Mouse (Mus musculus) left cerebral cortex, postnatal 10 days (tissue): Measurements from ENCODE around the gene Olfr424. TPM values are rescaled to one million over a fixed set of nuclear protein-coding genes. Genes with fewer than 3 reads are reported as not detected.

ENCODE experiments used
- total RNA-seq, 2 experiments: library from RNA; stranded (reverse); gene quantifications; 2 replicates each; pipeline ENCODE4 v1.2.3; 2021

Gene Olfr424
- total RNA-seq, 2 experiments from 2014 or later: not detected

Other genes with a start within 250 kb of the Olfr424 start
- under 1 TPM in 1 of 2 experiments, not detected in 1; 0.26 TPM for gene Ifi211, start 218.5 kb upstream of the Olfr424 start, total RNA-seq
- 1 to 10 TPM; 2.1 TPM for gene Mndal, start 189.0 kb upstream of the Olfr424 start, total RNA-seq
- 1 to 10 TPM in 1 of 2 experiments, under 1 TPM in 1; 0.49 to 1.0 TPM for gene Ifi203, start 188.8 kb upstream of the Olfr424 start, total RNA-seq
- not detected for gene Ifi202b, start 148.8 kb upstream of the Olfr424 start, total RNA-seq
- gene Ifi205, start 99.7 kb upstream of the Olfr424 start, total RNA-seq: not detected
- gene Olfr433, start 90.8 kb upstream of the Olfr424 start, total RNA-seq: not detected
- not detected for gene Olfr432, start 82.3 kb upstream of the Olfr424 start, total RNA-seq
- gene Olfr430, start 64.9 kb upstream of the Olfr424 start, total RNA-seq: not detected
- gene Olfr429, start 47.2 kb upstream of the Olfr424 start, total RNA-seq: not detected
- gene Olfr427, start 34.6 kb upstream of the Olfr424 start, total RNA-seq: not detected
- gene Olfr231, start 10.4 kb upstream of the Olfr424 start, total RNA-seq: not detected
- gene Olfr420, start 24.1 kb downstream of the Olfr424 start, total RNA-seq: not detected
- gene Spta1, start 41.3 kb downstream of the Olfr424 start, total RNA-seq: under 1 TPM; 0.16 to 0.32 TPM
- gene Olfr419, start 120.5 kb downstream of the Olfr424 start, total RNA-seq: not detected
- not detected for gene Mptx1, start 199.0 kb downstream of the Olfr424 start, total RNA-seq
- gene Olfr417, start 233.6 kb downstream of the Olfr424 start, total RNA-seq: not detected